Mouse (Mus musculus) inflammation-experienced regulatory T-cells, adult 16 weeks (primary cell): ENCODE results near the gene Abcb10. TPM values are rescaled to one million over a fixed set of nuclear protein-coding genes. Genes with fewer than 3 reads are reported as not detected.

Experiments
- polyA plus RNA-seq: library from polyadenylated mRNA; unstranded; fragments of 100-300 nt; shearing (Covaris generic); gene quantifications from one replicate; pipeline ENCODE4 v1.2.1, GENCODE M21; 2017

Abcb10 gene
- polyA plus RNA-seq, result 2.0 TPM

DNA sequence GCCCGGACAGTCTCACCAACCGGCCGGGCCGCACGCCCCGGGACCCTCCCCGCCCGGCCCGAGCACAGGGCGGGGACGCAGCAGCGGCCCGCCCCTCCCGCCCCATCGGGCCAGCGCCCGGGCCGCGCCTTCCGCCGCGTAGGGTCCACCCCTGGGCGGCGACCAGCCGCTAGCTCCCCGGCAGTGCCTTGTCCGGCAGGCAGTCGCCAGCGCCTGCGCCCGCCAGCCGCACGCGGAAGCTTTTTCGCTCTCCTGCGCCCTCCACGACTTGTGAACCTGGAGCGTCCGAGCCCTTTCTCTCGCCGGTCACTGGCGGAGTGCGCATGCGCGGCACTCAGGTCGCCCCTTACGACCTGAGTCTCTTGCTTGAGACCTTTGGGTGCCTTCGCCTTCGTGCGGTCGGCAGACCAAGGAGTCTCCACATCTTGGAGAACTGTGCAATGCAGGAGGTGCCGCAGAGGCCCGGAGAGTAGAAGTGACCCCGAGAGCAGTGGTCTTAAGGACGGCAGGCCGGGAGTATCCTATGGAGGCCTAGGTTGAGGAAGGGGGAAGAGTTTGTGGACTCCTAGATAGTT is at the start of gene Abcb10:
Gene Abcb10, minus strand, starts transcription at position 297 of the 575 bp plus-strand sequence.

DNA sequence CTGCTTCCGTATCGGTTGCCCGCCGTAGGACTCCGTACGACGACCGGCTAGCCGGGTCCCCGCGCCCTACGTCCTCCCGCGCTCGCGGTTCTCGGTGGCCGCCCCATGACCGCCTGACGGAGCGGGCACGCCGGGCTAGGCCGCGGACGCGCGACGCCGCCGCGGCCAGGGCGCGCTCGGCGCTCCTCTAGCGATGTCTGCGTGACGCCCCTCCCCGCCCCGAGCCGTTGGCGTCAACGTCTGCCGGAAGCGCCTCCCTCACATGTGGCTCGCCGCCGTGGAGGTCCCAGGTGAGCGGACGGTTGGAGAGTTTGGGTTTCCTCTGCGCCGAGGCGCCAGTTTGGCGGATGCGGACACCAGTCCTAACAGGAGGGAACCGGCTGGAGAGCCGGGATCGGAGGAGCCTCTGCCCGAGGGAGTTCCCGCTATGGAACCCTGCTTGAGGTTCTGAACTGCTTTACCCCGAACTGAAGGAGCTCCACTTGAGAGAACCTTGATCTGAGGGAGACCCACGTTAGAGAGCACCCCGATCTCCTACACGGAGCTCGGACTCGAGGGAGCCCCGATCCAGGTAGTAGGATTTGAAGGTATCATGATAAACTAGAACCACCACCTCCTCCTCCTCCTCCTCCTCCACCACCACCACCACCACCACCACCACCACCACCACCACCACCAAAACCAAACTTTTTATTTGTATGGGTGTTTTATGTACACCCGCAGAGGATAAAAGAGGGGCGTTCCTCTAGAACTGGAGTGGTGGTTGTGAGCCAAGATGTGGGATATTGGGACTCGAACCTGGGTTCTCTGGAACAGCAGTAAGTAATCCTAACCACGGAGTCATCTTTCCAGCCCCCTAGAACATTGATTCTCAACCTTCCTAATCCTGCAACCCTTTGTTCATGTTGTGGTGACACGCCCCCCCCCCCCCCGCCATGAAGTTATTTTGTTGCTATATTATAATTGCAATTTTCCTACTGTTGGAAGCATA is 38.6 kb upstream of the Abcb10 start, which contains the start of the genes Taf5l and Urb2:
Gene Taf5l, minus strand, starts transcription at position 161 of the 991 bp plus-strand sequence.
Gene Urb2, plus strand, starts transcription at position 272 of the 991 bp plus-strand sequence.

DNA sequence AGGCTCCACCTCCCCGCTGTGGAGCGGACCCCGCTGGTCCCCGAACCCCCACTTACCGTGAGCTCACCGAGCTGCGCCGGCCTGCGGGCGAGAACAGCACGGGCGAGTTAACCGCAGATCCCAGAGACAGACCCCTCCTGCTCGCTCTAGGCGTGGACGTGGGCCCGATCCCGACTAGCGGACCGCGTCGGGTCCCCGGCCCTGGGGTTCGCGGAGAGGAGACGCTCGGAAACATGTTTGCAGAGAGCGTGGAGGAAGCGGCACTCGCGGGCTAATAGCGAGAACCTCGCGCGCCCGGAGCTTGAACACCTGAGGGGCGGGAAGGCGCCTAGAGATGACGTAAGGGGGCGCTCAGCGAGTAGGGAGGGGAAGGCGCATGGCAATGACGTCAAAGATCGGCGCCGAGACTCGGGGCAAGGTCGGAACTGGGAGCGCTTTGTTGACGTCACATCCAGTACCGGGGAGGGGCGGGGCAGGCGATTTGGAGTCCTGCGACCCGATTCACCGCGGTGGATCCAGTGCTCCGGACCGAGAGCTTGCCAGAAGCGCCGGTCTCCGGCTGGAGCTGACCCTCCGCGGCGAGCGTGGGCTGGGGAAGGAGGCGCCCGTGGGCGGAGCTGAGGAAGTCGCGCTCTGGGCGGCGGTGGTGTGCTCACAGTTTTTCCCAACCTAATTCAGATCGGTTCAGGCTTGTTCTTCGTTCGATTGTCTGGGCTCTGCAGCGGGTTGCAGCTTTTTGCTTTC is 33.8 kb downstream of the Abcb10 start, which contains the start of gene Nup133:
Gene Nup133, minus strand, starts transcription at position 324 of the 744 bp plus-strand sequence.

Other genes starting within 250 kb of the Abcb10 start
- gene Rab4a, start 177.1 kb downstream of the Abcb10 start, polyA plus RNA-seq, result 19.3 TPM
- 4.1 TPM for gene Ccsap, start 122.9 kb downstream of the Abcb10 start, polyA plus RNA-seq
- not detected for gene Acta1, start 88.4 kb downstream of the Abcb10 start, polyA plus RNA-seq
- gene Nup133, start 33.9 kb downstream of the Abcb10 start, polyA plus RNA-seq, result 30.4 TPM
- 21.6 TPM for gene Taf5l, start 38.3 kb upstream of the Abcb10 start, polyA plus RNA-seq
- gene Urb2, start 38.4 kb upstream of the Abcb10 start, polyA plus RNA-seq, result 10.9 TPM
- gene Galnt2, start 248.3 kb upstream of the Abcb10 start, polyA plus RNA-seq, result 20.9 TPM